Mouse (Mus musculus): Measurements from ENCODE around the gene Csnk1e. TPM values are rescaled to one million over a fixed set of nuclear protein-coding genes. Genes with fewer than 3 reads are reported as not detected.
"Not testable (repeated sequence)": the region's sequence is repeated elsewhere in the genome, so short reads cannot be mapped to it uniquely, and the experiment has no call there.

Gene Csnk1e
- polyA plus RNA-seq, 1 experiment from 2014 or later = 24.7 TPM

DNA sequence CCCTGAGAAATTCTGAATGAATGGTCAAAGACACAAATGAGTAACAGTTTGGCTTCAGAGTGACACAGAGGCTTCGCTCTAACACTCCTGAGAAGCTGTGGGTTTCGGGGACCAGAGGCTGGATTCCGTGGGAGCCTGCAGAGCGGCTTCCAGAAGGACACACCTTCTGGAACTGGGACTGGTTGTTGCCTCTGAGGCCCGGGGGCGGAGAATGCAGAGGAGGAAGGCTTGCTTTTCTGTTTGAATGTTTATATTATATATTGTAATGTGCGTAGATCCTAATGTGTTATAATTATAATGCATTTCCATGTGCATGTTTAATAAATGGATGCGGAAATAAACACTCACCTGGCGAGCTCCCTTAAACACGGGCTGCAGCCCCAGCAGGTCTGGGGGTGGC lies 15.7 kb upstream of the Csnk1e start:
- H3K4me3 ChIP-seq = no peak overlapping the region
- 0 out of 2 replicates have a peak, but pooled peaks cover 3% of the 10 kb centered on the region for H3K9me3 ChIP-seq (replicated peaks)
- no peaks in the 10 kb centered on the region for H3K36me3 ChIP-seq
- WGBS (ENCODE audit: insufficient replicate concordance) = 53% methylated on average over 10 of the region's 10 CpGs
- H3K27ac ChIP-seq = no peak overlapping the region
- ATAC-seq = no peak
- no peak overlapping the region for H3K9ac ChIP-seq
- H3K4me1 ChIP-seq = 0 out of 2 replicates have a peak, but pooled peaks cover 5% of the 10 kb centered on the region
- 0 out of 2 replicates have a peak overlapping the region, but pooled peaks have one; percentile 27 for H3K4me2 ChIP-seq
- H3K27me3 ChIP-seq (replicated peaks) = peaks cover 22% of the 10 kb centered on the region

DNA sequence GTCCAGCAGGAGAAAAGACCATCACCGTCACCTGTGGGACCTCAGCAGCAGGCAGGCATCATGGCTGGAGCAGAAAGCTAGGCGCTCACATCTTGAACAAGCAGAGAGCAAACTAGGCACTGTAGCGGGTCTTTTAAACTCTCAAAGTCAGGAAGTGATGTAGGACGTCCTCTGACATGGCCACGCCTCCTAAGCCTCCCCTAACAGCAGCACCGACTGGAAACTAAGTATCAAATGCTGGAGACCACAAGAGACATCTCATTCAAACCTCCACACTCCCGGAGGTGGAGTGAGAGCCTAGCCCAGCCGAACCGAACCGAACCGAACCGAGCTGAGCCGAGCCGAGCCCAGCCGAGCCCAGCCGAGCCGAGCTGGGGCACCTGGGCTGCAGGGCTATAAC lies 15.2 kb upstream of the Csnk1e start:
- H3K4me2 ChIP-seq = peak overlapping the region; percentile 27; the same call in 1 of the 2 replicates

DNA sequence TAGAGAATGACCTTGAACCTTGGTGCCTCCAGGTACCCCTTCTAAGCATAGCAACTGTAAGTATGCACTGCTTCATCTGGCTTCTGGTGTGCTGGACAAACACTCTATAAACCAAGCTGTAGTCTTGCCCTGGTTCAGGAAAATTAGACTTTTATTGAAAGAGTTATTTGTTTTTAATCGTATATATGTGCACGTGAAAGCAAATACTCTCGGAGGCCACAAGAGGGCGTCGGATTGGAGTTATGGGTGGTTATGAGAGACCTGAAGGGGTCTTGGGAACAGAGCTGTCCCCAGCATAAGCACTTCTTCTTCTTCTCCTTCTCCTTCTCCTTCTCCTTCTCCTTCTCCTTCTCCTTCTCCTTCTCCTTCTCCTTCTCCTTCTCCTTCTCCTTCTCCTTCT lies 14.2 kb upstream of the Csnk1e start:
- no peak overlapping the region for H3K27ac ChIP-seq

More for the DNA sequence above, 15.2 kb upstream of the Csnk1e start:
- ATAC-seq = no peak
- no peak overlapping the region for H3K9ac ChIP-seq
- peaks cover 22% of the 10 kb centered on the region for H3K27me3 ChIP-seq (replicated peaks)
- H3K9me3 ChIP-seq (replicated peaks) = 0 out of 2 replicates have a peak, but pooled peaks cover 3% of the 10 kb centered on the region
- H3K27ac ChIP-seq = no peak overlapping the region
- no peak overlapping the region for H3K4me3 ChIP-seq
- H3K4me1 ChIP-seq = 0 out of 2 replicates have a peak, but pooled peaks cover 5% of the 10 kb centered on the region
- no peaks in the 10 kb centered on the region for H3K36me3 ChIP-seq
- 30% methylated on average over 17 of the region's 17 CpGs for WGBS (ENCODE audit: insufficient replicate concordance)

DNA sequence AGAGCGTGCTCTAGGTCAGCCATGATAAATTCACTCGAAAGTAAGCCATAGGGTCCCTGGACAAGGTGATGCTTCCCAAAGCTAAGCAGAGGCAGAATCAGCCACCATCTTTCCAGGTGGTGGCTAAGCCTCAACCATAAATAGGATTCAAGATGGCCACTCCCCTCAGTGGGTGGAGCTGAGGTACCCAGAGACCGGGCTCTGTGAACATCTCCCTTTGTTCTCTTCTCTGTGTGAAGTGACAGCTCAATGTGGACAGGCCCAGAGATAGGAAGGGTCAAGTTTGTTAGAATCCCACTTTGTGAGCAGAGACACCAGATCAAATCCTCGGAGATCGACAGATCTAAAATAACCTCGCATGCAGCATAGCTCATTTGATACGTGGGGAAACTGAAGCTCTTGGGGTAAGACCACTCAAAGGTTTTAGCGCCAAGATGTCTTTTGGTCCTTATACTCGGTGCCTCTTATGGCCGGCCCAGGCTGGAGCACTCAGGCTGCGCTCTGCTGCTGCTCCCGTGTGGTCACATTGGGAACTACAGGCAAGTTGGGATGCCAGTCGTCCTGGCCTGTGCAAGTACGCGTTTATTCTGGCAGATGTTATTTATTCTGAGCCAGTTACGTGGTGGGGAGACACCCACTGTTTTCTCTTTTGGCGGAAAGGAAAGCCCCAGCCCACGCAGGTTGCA lies 11.4 kb upstream of the Csnk1e start:
- H3K36me3 ChIP-seq = no peaks in the 10 kb centered on the region
- 0 out of 2 replicates have a peak, but pooled peaks have one; percentile 54 for ATAC-seq
- 0 out of 2 replicates have a peak, but pooled peaks cover 3% of the 10 kb centered on the region for H3K9me3 ChIP-seq (replicated peaks)
- no peak overlapping the region for H3K4me2 ChIP-seq
- no peak overlapping the region for H3K9ac ChIP-seq
- peaks cover 45% of the 10 kb centered on the region for H3K27me3 ChIP-seq (replicated peaks)
- 6% methylated on average over 18 of the region's 18 CpGs for WGBS (ENCODE audit: insufficient replicate concordance)
- no peak overlapping the region for H3K27ac ChIP-seq
- H3K4me1 ChIP-seq = 0 out of 2 replicates have a peak, but pooled peaks cover 5% of the 10 kb centered on the region
- H3K4me3 ChIP-seq = no peak overlapping the region

More for the DNA sequence above, 14.2 kb upstream of the Csnk1e start:
- no peak overlapping the region for H3K4me3 ChIP-seq
- no peak overlapping the region for H3K4me2 ChIP-seq
- 50% methylated on average over 5 of the region's 5 CpGs for WGBS (ENCODE audit: insufficient replicate concordance)
- H3K9me3 ChIP-seq (replicated peaks) = 0 out of 2 replicates have a peak, but pooled peaks cover 3% of the 10 kb centered on the region
- H3K27me3 ChIP-seq (replicated peaks) = peaks cover 22% of the 10 kb centered on the region
- H3K9ac ChIP-seq = no peak overlapping the region
- no peak for ATAC-seq
- H3K4me1 ChIP-seq = 0 out of 2 replicates have a peak, but pooled peaks cover 5% of the 10 kb centered on the region
- H3K36me3 ChIP-seq = no peaks in the 10 kb centered on the region

DNA sequence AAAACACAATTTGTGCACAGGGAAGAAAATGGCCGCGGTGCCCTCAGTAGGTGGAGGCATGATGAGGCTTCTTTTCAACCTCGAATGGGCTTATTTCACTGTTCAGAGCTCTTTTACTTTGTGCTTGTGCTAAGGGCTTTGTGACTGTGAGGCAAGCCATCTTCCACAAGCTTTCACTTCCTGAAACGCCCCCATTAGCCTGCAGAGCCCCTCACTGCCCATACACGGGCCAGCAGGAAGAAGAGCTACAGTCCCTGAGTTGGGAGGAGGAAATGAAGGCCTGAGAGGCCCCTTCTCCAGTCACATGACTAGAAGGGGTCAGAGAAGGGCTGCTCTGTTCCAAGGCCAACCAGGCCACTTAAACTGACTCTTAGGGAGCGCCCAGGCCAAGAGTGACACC lies 1.2 kb upstream of the Csnk1e start:
- H3K4me1 ChIP-seq = peaks cover 20% of the 10 kb centered on the region
- ATAC-seq = 0 out of 2 replicates have a peak, but pooled peaks have one; percentile 33
- 49% methylated on average over 6 of the region's 6 CpGs for WGBS (ENCODE audit: insufficient replicate concordance)
- no peak overlapping the region for H3K9ac ChIP-seq
- no peaks in the 10 kb centered on the region for H3K9me3 ChIP-seq (replicated peaks)
- peak overlapping the region; percentile 2; the same call in 1 of the 2 replicates for H3K27ac ChIP-seq
- H3K4me2 ChIP-seq = no peak overlapping the region
- H3K4me3 ChIP-seq = no peak overlapping the region
- H3K36me3 ChIP-seq = no peaks in the 10 kb centered on the region
- H3K27me3 ChIP-seq (replicated peaks) = peaks cover 23% of the 10 kb centered on the region

DNA sequence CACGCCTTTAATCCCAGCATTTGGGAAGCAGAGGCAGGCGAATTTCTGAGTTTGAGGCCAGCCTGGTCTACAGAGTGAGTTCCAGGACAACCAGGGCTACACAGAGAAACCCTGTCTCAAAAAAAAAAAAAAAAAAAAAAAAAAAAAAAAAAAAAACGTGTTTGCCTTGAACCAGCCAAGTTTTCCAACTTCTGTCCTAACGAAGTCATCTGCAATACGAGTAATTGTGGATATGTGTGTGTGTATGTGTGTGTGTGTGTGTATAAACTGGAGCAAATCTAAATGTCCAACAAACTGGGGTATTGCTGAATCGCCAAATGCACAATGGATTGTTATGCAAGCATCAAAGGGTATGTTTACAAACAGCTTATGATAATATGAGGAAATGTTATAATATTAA lies 738 bp upstream of the Csnk1e start:
- not testable (repeated sequence) for H3K9me3 ChIP-seq (replicated peaks); H3K27ac ChIP-seq; H3K4me3 ChIP-seq; H3K4me2 ChIP-seq; H3K36me3 ChIP-seq; ATAC-seq; H3K9ac ChIP-seq
- whole genome bisulfite sequencing (ENCODE audit: insufficient replicate concordance) = 44% methylated on average over 6 of the region's 6 CpGs
- H3K4me1 ChIP-seq = peaks cover 20% of the 10 kb centered on the region
- peaks cover 18% of the 10 kb centered on the region for H3K27me3 ChIP-seq (replicated peaks)

DNA sequence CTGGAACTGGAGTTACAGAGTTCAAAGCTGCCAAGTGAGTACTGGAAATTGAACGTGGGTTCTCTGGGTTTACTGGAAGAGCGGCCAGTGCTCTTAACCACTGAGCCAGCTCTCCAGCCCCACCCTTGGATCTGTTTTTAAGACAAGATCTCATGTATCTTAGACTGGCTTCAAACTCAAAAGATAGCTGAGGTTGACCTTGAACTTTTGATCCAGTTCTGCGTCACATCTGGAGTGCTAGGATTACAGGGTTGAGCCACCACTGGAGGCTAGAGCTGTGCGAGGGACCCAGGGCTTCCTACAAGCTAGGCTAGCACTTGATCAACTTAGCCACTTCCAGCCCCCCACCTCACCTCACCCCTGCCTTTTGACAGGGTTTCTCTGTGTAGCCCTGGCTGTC lies 1.5 kb downstream of the Csnk1e start:
- 68% methylated on average over 4 of the region's 4 CpGs for WGBS (ENCODE audit: insufficient replicate concordance)
- H3K4me2 ChIP-seq = no peak overlapping the region
- H3K4me3 ChIP-seq = no peak overlapping the region
- no peak overlapping the region for H3K9ac ChIP-seq
- H3K27ac ChIP-seq = no peak overlapping the region
- H3K27me3 ChIP-seq (replicated peaks) = peaks cover 8% of the 10 kb centered on the region; the same call in 1 of the 2 replicates
- peaks cover 20% of the 10 kb centered on the region for H3K4me1 ChIP-seq
- no peak for ATAC-seq
- no peaks in the 10 kb centered on the region for H3K9me3 ChIP-seq (replicated peaks)
- no peaks in the 10 kb centered on the region for H3K36me3 ChIP-seq

DNA sequence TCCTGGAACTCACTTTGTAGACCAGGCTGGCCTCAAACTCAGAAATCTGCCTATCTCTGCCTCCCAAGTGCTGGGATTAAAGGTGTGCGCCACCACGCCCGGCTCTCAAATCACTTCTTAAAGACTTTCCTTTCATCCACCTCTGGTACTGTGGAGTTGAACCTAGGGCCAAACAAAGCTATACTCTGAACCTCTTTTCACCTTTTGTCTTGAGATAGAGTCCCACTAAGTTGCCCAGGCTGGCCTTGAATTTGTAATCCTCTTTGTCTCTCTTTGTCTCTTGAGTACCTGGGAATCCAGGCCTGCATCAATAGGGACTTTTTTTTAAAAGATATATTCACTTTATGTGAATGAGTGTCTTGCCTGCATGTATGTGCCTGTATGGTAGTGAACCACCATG lies 7.3 kb downstream of the Csnk1e start:
- WGBS (ENCODE audit: insufficient replicate concordance) = 69% methylated on average over 3 of the region's 3 CpGs
- peaks cover 2% of the 10 kb centered on the region for H3K27me3 ChIP-seq (replicated peaks)
- H3K36me3 ChIP-seq = no peaks in the 10 kb centered on the region
- no peak overlapping the region for H3K9ac ChIP-seq
- H3K4me1 ChIP-seq = peaks cover 22% of the 10 kb centered on the region
- no peaks in the 10 kb centered on the region for H3K9me3 ChIP-seq (replicated peaks)
- H3K27ac ChIP-seq = no peak overlapping the region
- ATAC-seq = no peak
- H3K4me2 ChIP-seq = no peak overlapping the region
- no peak overlapping the region for H3K4me3 ChIP-seq

DNA sequence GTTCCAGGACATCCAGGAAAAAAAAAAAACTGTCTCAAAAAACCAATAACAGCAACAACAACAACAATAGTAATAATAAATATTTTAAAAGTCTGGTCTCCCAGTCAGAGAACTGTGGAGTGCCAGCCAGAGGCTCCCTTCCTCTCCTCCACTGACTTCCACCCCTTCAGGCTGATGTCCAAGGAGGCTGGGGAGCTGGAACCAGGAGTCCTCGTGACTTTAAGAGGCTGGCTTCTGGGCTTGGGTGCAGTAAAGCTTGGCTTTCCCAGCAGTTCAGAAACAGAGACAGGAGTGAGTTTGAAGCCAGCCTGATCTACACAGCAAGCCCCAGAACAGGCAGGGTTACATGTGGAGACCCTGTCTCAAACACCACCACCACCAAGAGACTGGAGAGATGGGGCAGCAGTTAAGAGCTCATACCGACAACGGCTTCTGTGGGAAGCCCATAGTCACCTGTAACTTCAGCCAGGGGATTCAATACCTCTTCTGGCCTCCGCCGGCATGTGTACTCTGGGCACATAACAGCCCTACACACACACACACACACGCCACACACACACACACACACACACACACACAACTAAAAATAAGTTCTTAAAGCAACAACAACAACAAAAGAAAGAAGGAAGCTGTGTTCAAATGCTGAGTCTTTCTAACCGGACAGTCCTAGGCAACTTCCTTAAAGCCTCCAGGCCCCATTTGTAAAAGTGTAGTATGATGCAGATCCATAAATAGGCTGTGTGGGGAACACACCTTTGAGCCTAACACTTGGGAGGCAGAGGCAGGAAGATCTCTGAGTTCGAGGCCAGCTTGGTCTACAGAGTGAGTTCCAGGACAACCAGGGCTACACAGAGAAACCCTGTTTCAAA lies 9.3 kb downstream of the Csnk1e start:
- no peak for ATAC-seq
- Histone ChIP-seq H3K9ac (no peak overlapping the region), H3K27ac (no peak overlapping the region), H3K36me3 (no peaks in the 10 kb centered on the region), H3K27me3 (replicated peaks) (peaks cover 16% of the 10 kb centered on the region), H3K4me1 (peaks cover 27% of the 10 kb centered on the region), H3K4me3 (no peak overlapping the region), H3K9me3 (replicated peaks) (no peaks in the 10 kb centered on the region), H3K4me2 (no peak overlapping the region)
- WGBS (ENCODE audit: insufficient replicate concordance) = 49% methylated on average over 8 of the region's 8 CpGs

DNA sequence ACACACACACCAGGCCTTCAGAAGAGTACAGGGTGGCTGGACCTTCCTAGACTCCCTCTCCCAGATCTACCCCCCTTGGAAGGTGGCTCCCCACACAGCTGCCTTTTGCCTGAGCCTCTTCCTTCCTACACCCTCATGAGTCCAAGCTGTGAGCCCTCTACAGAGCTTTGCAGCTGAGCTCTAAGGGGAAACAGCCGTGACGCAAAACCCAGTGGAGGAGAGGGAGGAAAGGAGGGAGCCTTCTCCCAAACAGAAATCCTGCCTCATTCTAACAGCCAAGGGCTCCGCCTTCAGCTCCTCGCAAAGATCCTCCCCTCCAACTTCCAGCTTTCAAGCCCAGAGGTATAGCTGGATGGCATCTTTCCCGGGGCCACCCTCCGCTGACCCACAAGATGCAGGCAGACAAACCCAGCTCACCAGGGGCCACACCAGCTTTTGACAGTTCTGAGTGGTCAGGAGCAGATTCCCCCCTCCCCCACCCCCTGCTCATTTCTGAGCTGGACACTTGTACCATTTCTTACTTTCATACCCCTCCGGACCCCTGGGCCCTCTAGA lies 11.4 kb downstream of the Csnk1e start:
- Histone ChIP-seq H3K9ac (no peak overlapping the region), H3K36me3 (no peaks in the 10 kb centered on the region), H3K27ac (no peak overlapping the region), H3K4me1 (peaks cover 47% of the 10 kb centered on the region), H3K9me3 (replicated peaks) (no peaks in the 10 kb centered on the region), H3K4me3 (no peak overlapping the region), H3K4me2 (no peak overlapping the region), H3K27me3 (replicated peaks) (peaks cover 16% of the 10 kb centered on the region)
- WGBS (ENCODE audit: insufficient replicate concordance) = 65% methylated on average over 7 of the region's 7 CpGs
- no peak for ATAC-seq

DNA sequence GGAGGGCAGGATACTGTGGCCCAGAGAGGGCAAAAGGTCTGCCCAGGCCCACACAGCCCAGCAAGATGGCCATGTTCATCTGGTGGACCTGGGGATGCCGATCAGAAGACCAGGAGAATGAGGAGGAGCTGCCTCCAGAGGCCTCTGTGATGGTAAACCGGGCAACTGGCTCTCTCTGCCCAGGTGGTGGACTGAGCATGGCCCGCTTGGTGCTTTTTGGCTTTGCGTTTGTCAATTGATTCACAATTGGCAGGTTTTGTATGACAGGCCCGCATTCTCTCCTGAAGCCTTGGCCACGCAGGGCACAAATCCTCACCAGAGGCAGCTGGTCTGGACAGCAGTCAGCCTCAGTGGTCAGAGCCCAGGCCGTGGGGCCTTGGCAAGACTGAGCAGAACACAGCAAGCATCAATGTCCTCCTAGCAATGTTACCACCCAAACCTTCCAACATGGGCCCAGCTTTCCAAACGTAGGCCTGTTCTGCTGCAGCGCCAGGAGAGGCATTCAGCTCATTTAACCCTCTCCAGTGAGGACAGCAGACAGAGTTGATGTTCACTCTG lies 12.3 kb downstream of the Csnk1e start:
- 84% methylated on average over 9 of the region's 9 CpGs for WGBS (ENCODE audit: insufficient replicate concordance)
- Histone ChIP-seq H3K27ac (no peak overlapping the region), H3K9ac (no peak overlapping the region), H3K4me3 (no peak overlapping the region), H3K4me2 (no peak overlapping the region), H3K9me3 (replicated peaks) (no peaks in the 10 kb centered on the region), H3K4me1 (peaks cover 56% of the 10 kb centered on the region), H3K27me3 (replicated peaks) (peaks cover 16% of the 10 kb centered on the region), H3K36me3 (peaks cover 7% of the 10 kb centered on the region; the same call in 1 of the 2 replicates)
- ATAC-seq = no peak
